ENCODE assay signal across 12 mouse cellular contexts in the genomic region with DNA sequence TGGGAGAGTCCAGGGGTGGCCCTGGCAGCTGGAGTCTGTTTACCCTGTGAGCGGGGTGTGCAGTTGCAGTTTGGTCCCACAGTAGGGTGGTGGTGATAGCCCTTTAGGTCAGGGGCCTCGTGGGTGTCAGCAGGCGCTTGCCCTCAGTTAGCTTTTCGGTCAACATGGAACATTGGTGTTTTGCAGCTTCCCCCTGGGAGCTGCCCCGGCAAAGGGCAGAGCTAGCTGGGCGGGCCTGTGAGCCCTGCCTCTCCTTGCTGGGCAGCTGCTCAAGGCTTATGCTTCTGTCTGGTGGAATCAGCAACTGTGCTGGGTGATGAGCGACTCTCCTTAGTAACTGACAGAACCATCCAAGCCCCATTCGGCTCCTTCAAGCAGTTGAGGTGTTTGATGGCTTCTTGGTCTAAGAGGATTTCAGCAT.
DNase-seq lines count a peak whose midpoint lies in the region; ATAC-seq lines count a peak whose summit lies in the region.
"Had no signal": no experiment of that assay in that cellular context is flagged by ENCODE, and none has a peak within 500 bp of the region (broad histone marks: within the 10 kb centered on the region; RNA-seq: fewer than 3 reads in every experiment).

No protein-coding gene starts in this region.

- no peak overlapping the region for H3K9ac ChIP-seq in liver, embryonic 11.5 days (ENCODE audit: low read depth, low read length)
- H3K9ac ChIP-seq: forebrain, embryonic 15.5 days had no signal

- no peak overlapping the region for H3K4me2 ChIP-seq in liver, embryonic 11.5 days
- H3K4me2 ChIP-seq: forebrain, embryonic 15.5 days had no signal

- WGBS in liver, embryonic 11.5 days = 53% methylated on average over 8 of the region's 8 CpGs
- 66% methylated on average over 8 of the region's 8 CpGs for WGBS in limb, embryonic 10.5 days

- H3K36me3 ChIP-seq in liver, embryonic 11.5 days (ENCODE audit: control insufficient read depth, insufficient read depth, low read length) = no peaks in the 10 kb centered on the region
- no peaks in the 10 kb centered on the region for H3K36me3 ChIP-seq in limb, embryonic 10.5 days
- H3K36me3 ChIP-seq: forebrain, embryonic 15.5 days had no signal

- no peak overlapping the region; the same call in 1 of the 2 replicates for H3K27ac ChIP-seq in liver, embryonic 11.5 days (ENCODE audit: low read depth, low read length)
- H3K27ac ChIP-seq in limb, embryonic 10.5 days = peak overlapping the region; percentile 47; the same call in 1 of the 2 replicates
- H3K27ac ChIP-seq: forebrain, embryonic 15.5 days; layer of hippocampus, adult 2 months had no signal

- H3K27me3 ChIP-seq in liver, embryonic 11.5 days (replicated peaks; ENCODE audit: control insufficient read depth, insufficient read depth, low read length) = no peaks in the 10 kb centered on the region
- H3K27me3 ChIP-seq in limb, embryonic 10.5 days (ENCODE audit: low read depth, poor library complexity, severe bottlenecking) = no peaks in the 10 kb centered on the region
- H3K27me3 ChIP-seq: forebrain, embryonic 15.5 days; Patski had no signal

- H3K9me3 ChIP-seq in liver, embryonic 11.5 days (ENCODE audit: control insufficient read depth, low read length) = no peaks in the 10 kb centered on the region
- no peaks in the 10 kb centered on the region for H3K9me3 ChIP-seq in limb, embryonic 10.5 days (replicated peaks)
- H3K9me3 ChIP-seq: forebrain, embryonic 15.5 days had no signal

- no peak for ATAC-seq in liver, embryonic 11.5 days (replicated peaks; ENCODE audit: low FRiP score)
- 0 out of 2 replicates have a peak, but pooled peaks have one; percentile 19 for ATAC-seq in erythroblast, adult 5-6 weeks (replicated peaks; ENCODE audit: low FRiP score, poor library complexity, severe bottlenecking)
- ATAC-seq: forebrain, embryonic 15.5 days had no signal

- DNase-seq in adrenal gland, adult 2 months = peak; percentile 65
- no peak for DNase-seq in adrenal gland, adult 18-20 months (ENCODE audit: low spot score in 2 of 2)
- DNase-seq in liver = peak; percentile 11
- no peak for DNase-seq in liver, embryonic 11.5 days (ENCODE audit: low spot score)
- DNase-seq in limb, embryonic 10.5 days (ENCODE audit: low spot score) = no peak
- DNase-seq in urinary bladder, postnatal 25 days (ENCODE audit: low spot score) = no peak
- no peak for DNase-seq in thymus, postnatal 4 days
- DNase-seq: midbrain, embryonic 14.5 days had no signal

- H3K4me3 ChIP-seq in liver, embryonic 11.5 days (ENCODE audit: low read depth, low read length) = no peak overlapping the region
- H3K4me3 ChIP-seq in limb, embryonic 10.5 days = no peak overlapping the region
- H3K4me3 ChIP-seq: forebrain, embryonic 15.5 days; layer of hippocampus, adult 2 months had no signal

- peaks cover 23% of the 10 kb centered on the region for H3K4me1 ChIP-seq in liver, embryonic 11.5 days (replicated peaks; ENCODE audit: control insufficient read depth, insufficient read depth, low read length)
- peaks cover 41% of the 10 kb centered on the region for H3K4me1 ChIP-seq in limb, embryonic 10.5 days

Comparison
In these comparisons a context has a peak if more than half of its experiments do, and no peak if none do; other contexts are left out.
1. DNase-seq: peak in adrenal gland, adult 2 months (single experiment) and liver (single experiment); none in adrenal gland, adult 18-20 months (0 of 2), liver, embryonic 11.5 days (single experiment), limb, embryonic 10.5 days (single experiment), urinary bladder, postnatal 25 days (single experiment) and thymus, postnatal 4 days (single experiment).